20 mouse cellular contexts compared by ENCODE assay signal in genomic region chr12:3284463-3284862, GRCm38 (mm10). TPM values are rescaled to one million over a fixed set of nuclear protein-coding genes. Genes with fewer than 3 reads are reported as not detected.
DNase-seq lines count a peak whose midpoint lies in the region; ATAC-seq and TF ChIP-seq lines count a peak whose summit lies in the region.
"Had no signal": no experiment of that assay in that cellular context is flagged by ENCODE, and none has a peak within 500 bp of the region (broad histone marks: within the 10 kb centered on the region; RNA-seq: fewer than 3 reads in every experiment).

No protein-coding gene starts in this region.

- no peaks in the 10 kb centered on the region for H3K27me3 ChIP-seq in heart, embryonic 10.5 days (ENCODE audit: insufficient read depth, poor library complexity, severe bottlenecking)
- H3K27me3 ChIP-seq in liver, embryonic 11.5 days (replicated peaks; ENCODE audit: control insufficient read depth, insufficient read depth, low read length) = no peaks in the 10 kb centered on the region
- no peaks in the 10 kb centered on the region for H3K27me3 ChIP-seq in small intestine, adult 2 months (ENCODE audit: control insufficient read depth, insufficient read depth, low read length)
- no peaks in the 10 kb centered on the region for H3K27me3 ChIP-seq in forebrain, embryonic 16.5 days (replicated peaks; ENCODE audit: control insufficient read depth, insufficient read depth, low read length)
- H3K27me3 ChIP-seq: heart, embryonic 13.5 days had no signal

- WGBS in heart, embryonic 10.5 days = 86% methylated on average over 2 of the region's 2 CpGs
- 74% methylated on average over 2 of the region's 2 CpGs for WGBS in liver, embryonic 11.5 days
- WGBS in small intestine, adult 2 months = 58% methylated on average over 2 of the region's 2 CpGs
- WGBS in forebrain, embryonic 16.5 days = 97% methylated on average over 2 of the region's 2 CpGs

- peaks cover 9% of the 10 kb centered on the region for H3K36me3 ChIP-seq in heart, embryonic 10.5 days
- H3K36me3 ChIP-seq in liver, embryonic 11.5 days (ENCODE audit: control insufficient read depth, insufficient read depth, low read length) = no peaks in the 10 kb centered on the region
- H3K36me3 ChIP-seq in small intestine, adult 2 months (ENCODE audit: control insufficient read depth, insufficient read depth, low read length) = no peaks in the 10 kb centered on the region
- H3K36me3 ChIP-seq in forebrain, embryonic 16.5 days (ENCODE audit: control insufficient read depth, insufficient read depth) = peaks cover 3% of the 10 kb centered on the region

- H3K4me1 ChIP-seq in heart, embryonic 10.5 days = no peaks in the 10 kb centered on the region
- H3K4me1 ChIP-seq in liver, embryonic 11.5 days (replicated peaks; ENCODE audit: control insufficient read depth, insufficient read depth, low read length) = peaks cover 24% of the 10 kb centered on the region
- peaks cover 4% of the 10 kb centered on the region; the same call in 1 of the 2 replicates for H3K4me1 ChIP-seq in small intestine, adult 2 months (ENCODE audit: control insufficient read depth, insufficient read depth, insufficient read length, low read length)
- no peaks in the 10 kb centered on the region for H3K4me1 ChIP-seq in forebrain, embryonic 16.5 days (replicated peaks; ENCODE audit: control insufficient read depth, insufficient read depth, low read length)
- H3K4me1 ChIP-seq: embryonic facial prominence, embryonic 10.5 days; midbrain, embryonic 10.5 days had no signal

- H3K4me3 ChIP-seq in heart, embryonic 10.5 days = no peak overlapping the region
- H3K4me3 ChIP-seq in liver, embryonic 11.5 days (ENCODE audit: low read depth, low read length) = no peak overlapping the region
- H3K4me3 ChIP-seq in small intestine, adult 2 months (ENCODE audit: low read depth, low read length) = no peak overlapping the region
- H3K4me3 ChIP-seq in forebrain, embryonic 16.5 days (replicated peaks; ENCODE audit: low read length) = no peak overlapping the region
- H3K4me3 ChIP-seq: embryonic facial prominence, embryonic 10.5 days; heart, embryonic 13.5 days; midbrain, embryonic 10.5 days had no signal

- H3K4me2 ChIP-seq in liver, embryonic 11.5 days = no peak overlapping the region; the same call in 1 of the 2 replicates
- H3K4me2 ChIP-seq in forebrain, embryonic 16.5 days (ENCODE audit: low read length) = no peak overlapping the region
- H3K4me2 ChIP-seq: hindbrain, embryonic 14.5 days had no signal

- H3K27ac ChIP-seq in heart, embryonic 10.5 days = no peak overlapping the region
- 0 out of 2 replicates have a peak overlapping the region, but pooled peaks have one; percentile 16 for H3K27ac ChIP-seq in liver, embryonic 11.5 days (ENCODE audit: low read depth, low read length)
- H3K27ac ChIP-seq in small intestine, adult 2 months (ENCODE audit: insufficient read depth, low read depth, low read length) = peak overlapping the region; percentile 71; the same call in 1 of the 2 replicates
- no peak overlapping the region for H3K27ac ChIP-seq in forebrain, embryonic 16.5 days (ENCODE audit: low read length)
- H3K27ac ChIP-seq: embryonic facial prominence, embryonic 10.5 days; heart, embryonic 13.5 days; hindbrain, embryonic 14.5 days; midbrain, embryonic 10.5 days had no signal

- TF ChIP-seq POLR2A in small intestine, adult 2 months (IDR thresholded peaks at IDR 0.05; ENCODE audit: low read depth, low read length) = no peak

- TF ChIP-seq CTCF in small intestine, adult 2 months (IDR thresholded peaks at IDR 0.05; ENCODE audit: extremely low read depth, insufficient read length, insufficient replicate concordance, low read depth, low read length) = no peak

- no peak overlapping the region; the same call in 1 of the 2 replicates for H3K9ac ChIP-seq in liver, embryonic 11.5 days (ENCODE audit: low read depth, low read length)
- no peak overlapping the region for H3K9ac ChIP-seq in forebrain, embryonic 16.5 days (replicated peaks; ENCODE audit: low read depth, low read length)
- H3K9ac ChIP-seq: heart, embryonic 13.5 days; hindbrain, embryonic 14.5 days had no signal

- DNase-seq in heart, adult 11 months = peak; percentile 49
- no peak for DNase-seq in heart, embryonic 10.5 days (ENCODE audit: low spot score)
- DNase-seq in A20 (ENCODE audit: low read depth, low spot score) = peak; percentile 64
- DNase-seq in liver, embryonic 11.5 days (ENCODE audit: low spot score) = no peak
- DNase-seq in left cerebral cortex, adult 11 months (ENCODE audit: low spot score) = no peak
- DNase-seq: B cell, adult 2 months; cerebellum, adult 2 months; kidney, adult 11 months; kidney, postnatal 10 days; lung, adult 18-20 months; lung, postnatal 36 days; right cerebral cortex, postnatal 4 days; thymus, postnatal 25 days had no signal

- ATAC-seq in liver, embryonic 11.5 days (replicated peaks; ENCODE audit: low FRiP score) = no peak
- no peak for ATAC-seq in forebrain, embryonic 16.5 days
- ATAC-seq: forebrain, embryonic 14.5 days had no signal

- H3K9me3 ChIP-seq in heart, embryonic 10.5 days = no peaks in the 10 kb centered on the region
- H3K9me3 ChIP-seq in liver, embryonic 11.5 days (ENCODE audit: control insufficient read depth, low read length) = no peaks in the 10 kb centered on the region
- 0 out of 2 replicates have a peak, but pooled peaks cover 6% of the 10 kb centered on the region for H3K9me3 ChIP-seq in forebrain, embryonic 16.5 days (ENCODE audit: control insufficient read depth, low read length)
- H3K9me3 ChIP-seq: heart, embryonic 13.5 days had no signal

RNA-seq across cellular contexts. Expression of gene Rab10, which starts 25.3 kb away (rescaled TPM):
- 72.3 and 87.7 TPM in 2 replicates for polyA plus RNA-seq in heart, embryonic 10.5 days (2016; fragmentation: Nextera tagmentation; extraction: Ambion mirVana)
- polyA plus RNA-seq in liver, embryonic 11.5 days (2014; fragmentation: Nextera tagmentation; extraction: Ambion mirVana) = 70.9 and 71.1 TPM in 2 replicates
- polyA plus RNA-seq in small intestine, adult 2 months (2012; rRNA removed) = 10.5 and 21.4 TPM in 2 replicates
- 135 and 155 TPM in 2 replicates for polyA plus RNA-seq in forebrain, embryonic 16.5 days (2015; fragmentation: Nextera tagmentation; extraction: Ambion mirVana)

Comparison
In these comparisons a context has a peak if more than half of its experiments do, and no peak if none do; other contexts are left out.
1. DNase-seq: peak in heart, adult 11 months (single experiment) and A20 (single experiment); none in heart, embryonic 10.5 days (single experiment), liver, embryonic 11.5 days (single experiment) and left cerebral cortex, adult 11 months (single experiment).
2. H3K27ac ChIP-seq: peak in liver, embryonic 11.5 days (single experiment) and small intestine, adult 2 months (single experiment); none in heart, embryonic 10.5 days (single experiment) and forebrain, embryonic 16.5 days (single experiment).